12 mouse cellular contexts compared by ENCODE assay signal in genomic region chr3:148762541-148763225, GRCm38 (mm10).
DNase-seq lines count a peak whose midpoint lies in the region; ATAC-seq lines count a peak whose summit lies in the region.
"Had no signal": no experiment of that assay in that cellular context is flagged by ENCODE, and none has a peak within 500 bp of the region (broad histone marks: within the 10 kb centered on the region; RNA-seq: fewer than 3 reads in every experiment).

No protein-coding gene starts in this region.

- no peaks in the 10 kb centered on the region; the same call in 1 of the 2 replicates for H3K4me1 ChIP-seq in heart, embryonic 11.5 days (ENCODE audit: control insufficient read depth, insufficient read depth, low read length)
- no peaks in the 10 kb centered on the region for H3K4me1 ChIP-seq in forebrain, embryonic 12.5 days
- H3K4me1 ChIP-seq: liver, embryonic 13.5 days had no signal

- WGBS in heart, embryonic 11.5 days (ENCODE audit: insufficient replicate concordance): 28% methylated on average over 11 of the region's 11 CpGs
- WGBS in forebrain, embryonic 12.5 days: 83% methylated on average over 11 of the region's 11 CpGs

- DNase-seq in heart, postnatal 36 days: no peak
- peak; percentile 46 to 66 for DNase-seq in lung, postnatal 4 days
- DNase-seq in thymus, postnatal 0 days (ENCODE audit: low spot score): peak; percentile 65
- DNase-seq in cerebellum, adult 8-10 months: no peak
- DNase-seq in retina, embryonic 14.5 days (ENCODE audit: low spot score): no peak
- DNase-seq: gastrocnemius, postnatal 10 days; kidney, adult 18-20 months; liver, embryonic 13.5 days had no signal

- no peak overlapping the region for H3K9ac ChIP-seq in heart, embryonic 11.5 days (ENCODE audit: low read depth, low read length)
- no peak overlapping the region for H3K9ac ChIP-seq in forebrain, embryonic 12.5 days
- H3K9ac ChIP-seq: liver, embryonic 13.5 days had no signal

- H3K36me3 ChIP-seq in heart, embryonic 11.5 days (ENCODE audit: control insufficient read depth, insufficient read depth, low read length): no peaks in the 10 kb centered on the region
- H3K36me3 ChIP-seq in forebrain, embryonic 12.5 days (replicated peaks): no peaks in the 10 kb centered on the region
- H3K36me3 ChIP-seq: liver, embryonic 13.5 days had no signal

- intact Hi-C loops in heart, postnatal 36 days (cut with DNase I): no loop called here

- H3K27ac ChIP-seq in heart, embryonic 11.5 days (ENCODE audit: low read depth, low read length): no peak overlapping the region
- H3K27ac ChIP-seq in forebrain, embryonic 12.5 days: no peak overlapping the region
- H3K27ac ChIP-seq: liver, embryonic 13.5 days had no signal

- H3K4me2 ChIP-seq in heart, embryonic 11.5 days: no peak overlapping the region
- H3K4me2 ChIP-seq in forebrain, embryonic 12.5 days: no peak overlapping the region
- H3K4me2 ChIP-seq: liver, embryonic 13.5 days had no signal

- ATAC-seq in heart, embryonic 11.5 days (replicated peaks; ENCODE audit: insufficient number of reproducible peaks, low FRiP score, low TSS enrichment): peak; percentile 42; the same call in 1 of the 2 replicates
- peak; percentile 84 to 89 for ATAC-seq in hematopoietic stem cell, adult 5-6 weeks (replicated peaks in 1 of 2; ENCODE audit: insufficient read depth in 1 of 2, low FRiP score in 2 of 2, low TSS enrichment in 1 of 2, low read depth in 1 of 2, poor library complexity in 2 of 2, severe bottlenecking in 2 of 2)
- ATAC-seq in forebrain, embryonic 12.5 days (ENCODE audit: low FRiP score): no peak
- ATAC-seq: Patski had no signal

- H3K9me3 ChIP-seq in heart, embryonic 11.5 days (replicated peaks; ENCODE audit: control insufficient read depth, low read length): no peaks in the 10 kb centered on the region
- H3K9me3 ChIP-seq in forebrain, embryonic 12.5 days: no peaks in the 10 kb centered on the region
- H3K9me3 ChIP-seq: liver, embryonic 13.5 days had no signal

- no peaks in the 10 kb centered on the region for H3K27me3 ChIP-seq in heart, embryonic 11.5 days (ENCODE audit: control insufficient read depth, insufficient read depth, low read length)
- no peaks in the 10 kb centered on the region for H3K27me3 ChIP-seq in forebrain, embryonic 12.5 days
- H3K27me3 ChIP-seq: liver, embryonic 13.5 days; Patski had no signal

- H3K4me3 ChIP-seq in heart, embryonic 11.5 days (ENCODE audit: low read depth, low read length): no peak overlapping the region
- H3K4me3 ChIP-seq in forebrain, embryonic 12.5 days (replicated peaks): no peak overlapping the region
- H3K4me3 ChIP-seq: liver, embryonic 13.5 days had no signal

Comparison
In these comparisons a context has a peak if more than half of its experiments do, and no peak if none do; other contexts are left out.
1. DNase-seq: peak in lung, postnatal 4 days (2 of 2) and thymus, postnatal 0 days (single experiment); none in heart, postnatal 36 days (0 of 2), cerebellum, adult 8-10 months (single experiment) and retina, embryonic 14.5 days (single experiment).